Mouse (Mus musculus): Measurements from ENCODE around the gene Pes1.
A peak's percentile ranks its signal among the peaks of the same experiment; 100 is the strongest.

The Pes1 gene

GRCm38 (mm10) chr11:3964416-3965172 is 819 bp downstream of the Pes1 start:
- no peak for DNase-seq (ENCODE audit: low spot score)

GRCm38 (mm10) chr11:3969837-3970236 is 6.1 kb downstream of the Pes1 start:
- DNase-seq (ENCODE audit: low spot score) = no peak

- no peak for DNase-seq (ENCODE audit: low spot score)
Measured at GRCm38 (mm10) chr11:3970361-3970760, 6.6 kb downstream of the Pes1 start.

GRCm38 (mm10) chr11:3973081-3973480 is 9.3 kb downstream of the Pes1 start:
- no peak for DNase-seq (ENCODE audit: low spot score)

DNA sequence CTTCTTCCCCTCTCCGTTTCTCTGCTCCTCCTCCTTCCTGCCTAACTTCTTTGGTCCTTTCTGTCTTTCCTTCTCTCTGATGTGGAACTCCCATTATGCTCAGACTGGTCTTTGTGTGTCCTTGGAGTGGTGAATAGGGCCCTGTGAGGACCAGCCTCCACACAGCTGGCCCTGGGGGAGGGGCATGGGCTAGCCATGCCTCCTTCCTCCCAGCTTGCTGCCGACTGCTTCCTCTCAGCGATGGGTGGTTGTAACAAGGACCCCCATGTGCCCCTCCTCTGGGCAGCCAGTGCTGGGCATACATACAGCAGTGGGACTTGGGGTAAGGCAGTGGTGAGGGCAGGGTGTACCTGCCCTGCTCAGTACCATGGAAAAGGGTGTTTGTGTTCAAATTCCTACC is 10.5 kb downstream of the Pes1 start:
- no peak for DNase-seq (ENCODE audit: low spot score)

DNA sequence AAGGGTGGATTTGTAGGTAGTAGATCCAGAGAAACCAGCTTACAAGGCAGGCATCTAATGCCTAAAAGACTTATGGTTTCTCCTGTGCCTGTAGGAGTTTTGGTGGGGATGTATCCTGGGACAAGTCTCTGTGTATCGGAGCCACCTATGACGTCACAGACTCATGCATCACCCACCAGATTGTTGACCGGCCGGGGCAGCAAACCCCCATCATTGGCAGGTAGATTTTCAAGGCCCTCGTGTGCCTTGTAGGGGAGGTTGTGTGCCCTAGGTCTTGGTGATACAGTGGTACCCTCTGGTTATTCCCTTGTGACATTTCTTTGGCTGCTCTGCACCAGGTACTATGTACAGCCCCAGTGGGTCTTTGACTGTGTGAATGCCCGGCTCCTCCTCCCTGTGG is 12.9 kb downstream of the Pes1 start, which contains the start of gene 4930556J24Rik:
Gene 4930556J24Rik (minus strand): TSS at position 101 of the 400 bp plus-strand sequence.
- no peak for DNase-seq (ENCODE audit: low spot score)

- no peak for DNase-seq (ENCODE audit: low spot score)
Measured at GRCm38 (mm10) chr11:3978421-3978820, 14.6 kb downstream of the Pes1 start.

DNA sequence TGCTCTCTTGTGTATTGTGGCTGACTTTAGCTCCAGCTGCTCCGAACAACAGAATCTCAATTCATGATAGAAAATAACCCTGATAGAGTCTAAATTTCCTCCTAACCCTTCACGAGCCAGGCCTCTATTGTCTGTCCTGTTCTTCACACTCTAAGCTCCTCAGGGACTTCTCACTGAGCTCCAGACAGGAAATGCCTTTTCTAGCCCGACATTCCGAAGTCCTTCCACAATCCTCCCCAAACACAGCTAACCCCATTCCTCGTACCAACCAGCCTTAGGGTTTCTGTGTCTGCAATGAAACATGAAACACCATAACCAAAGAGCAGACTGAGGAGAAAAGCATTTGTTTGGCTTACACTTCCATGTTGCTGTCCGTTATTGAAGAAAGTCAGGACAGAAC is 17.8 kb downstream of the Pes1 start:
- no peak for DNase-seq (ENCODE audit: low spot score)

DNA sequence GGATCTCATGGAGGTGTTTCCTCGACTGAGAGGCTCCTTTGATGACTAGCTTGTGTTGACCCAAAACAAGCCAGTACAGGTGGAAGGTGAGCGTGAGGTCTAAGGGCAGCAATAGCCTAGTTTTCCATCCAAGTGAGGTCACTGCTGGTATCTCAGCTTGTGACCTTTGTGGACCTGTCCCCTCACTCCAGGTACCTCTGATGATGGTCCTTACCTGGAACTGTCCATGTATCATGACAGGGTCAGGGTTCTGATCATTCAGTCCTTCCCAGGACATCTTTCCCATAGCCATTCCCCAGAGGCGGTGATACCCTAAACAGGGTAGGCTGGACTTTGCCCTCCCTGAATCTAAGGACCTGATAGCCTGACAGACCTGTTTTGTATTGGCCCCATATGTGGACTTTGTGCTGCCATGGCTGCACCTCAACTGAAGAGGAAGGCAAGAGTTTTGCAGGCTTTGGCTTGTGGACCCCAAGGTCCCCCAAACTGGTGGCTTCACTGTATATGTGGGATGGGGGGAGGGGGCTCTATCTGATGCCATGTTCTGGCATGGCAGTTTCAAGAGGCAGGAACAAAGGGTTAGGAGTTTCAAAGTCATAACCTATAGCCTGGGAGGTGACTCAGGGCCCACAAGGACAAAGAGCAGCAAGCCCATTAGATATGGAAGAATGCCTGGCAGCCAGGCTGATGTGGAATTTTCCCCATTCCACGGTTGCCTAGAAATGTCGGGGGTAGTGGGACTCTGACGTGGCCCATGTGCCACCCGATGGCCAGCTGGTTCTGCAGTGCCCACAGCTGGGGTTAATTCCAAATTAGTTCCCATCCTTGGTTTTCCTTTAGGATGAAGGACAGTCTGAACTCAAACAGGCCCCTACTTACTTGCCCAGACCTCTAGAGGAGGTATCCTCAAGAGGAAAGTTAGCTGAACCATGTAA is 18.8 kb downstream of the Pes1 start:
- DNase-seq (ENCODE audit: low spot score) = no peak

- no peak for DNase-seq (ENCODE audit: low spot score)
Measured at GRCm38 (mm10) chr11:3983291-3983862, 19.6 kb downstream of the Pes1 start, which contains the start of gene Gal3st1. Gene Gal3st1 (plus strand): TSS chr11:3983636.

GRCm38 (mm10) chr11:3983863-3984745 is 20.3 kb downstream of the Pes1 start:
- no peak for DNase-seq (ENCODE audit: low spot score)

- DNase-seq (ENCODE audit: low spot score) = no peak
Measured at GRCm38 (mm10) chr11:3989748-3990147, 26.0 kb downstream of the Pes1 start.

DNA sequence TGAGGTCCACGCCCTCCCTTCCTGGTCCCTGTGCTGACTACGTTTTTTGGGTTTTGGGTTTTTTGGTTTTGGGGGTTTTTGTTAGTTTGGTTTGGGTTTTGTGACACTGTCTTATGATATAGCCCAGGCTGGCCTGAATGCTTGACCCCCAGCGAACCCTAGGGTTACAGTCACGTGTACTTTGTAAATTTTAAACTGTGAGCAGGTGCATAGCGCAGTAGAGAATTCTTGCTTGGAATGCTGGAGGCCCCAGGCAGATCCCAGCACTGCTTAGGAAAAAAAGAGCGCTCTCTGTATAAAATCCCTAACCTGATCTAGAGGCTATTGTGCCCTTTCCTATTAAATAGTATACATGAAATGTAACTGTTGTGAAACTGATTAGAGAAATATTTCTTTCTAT is 29.4 kb downstream of the Pes1 start:
- DNase-seq (ENCODE audit: low spot score) = no peak

DNA sequence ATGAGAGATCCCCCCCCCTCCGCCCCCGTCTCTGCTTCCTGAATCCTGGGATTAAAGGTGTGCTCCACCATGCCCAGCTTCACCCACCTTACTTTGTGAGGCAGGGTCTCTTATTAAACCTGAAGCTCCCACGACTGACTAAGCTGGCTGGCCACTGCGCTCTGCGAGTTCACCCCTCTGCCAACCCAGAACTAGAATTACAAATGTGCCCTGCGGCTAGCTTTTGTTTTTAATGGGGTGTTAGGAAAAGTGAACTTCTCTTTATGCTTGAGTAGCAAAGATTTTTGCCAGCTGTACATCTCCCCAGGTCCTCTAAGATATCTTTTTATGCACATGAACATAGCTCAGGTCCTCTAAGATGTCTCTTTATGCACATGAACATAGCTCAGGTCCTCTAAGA is 30.1 kb downstream of the Pes1 start:
- DNase-seq (ENCODE audit: low spot score) = no peak

GRCm38 (mm10) chr11:3995511-3995910 is 31.7 kb downstream of the Pes1 start:
- no peak for DNase-seq (ENCODE audit: low spot score)

- no peak for DNase-seq (ENCODE audit: low spot score)
Measured at GRCm38 (mm10) chr11:3996840-3997239, 33.1 kb downstream of the Pes1 start.

- no peak for DNase-seq (ENCODE audit: low spot score)
Measured at GRCm38 (mm10) chr11:3997978-3998720, 34.4 kb downstream of the Pes1 start.

DNA sequence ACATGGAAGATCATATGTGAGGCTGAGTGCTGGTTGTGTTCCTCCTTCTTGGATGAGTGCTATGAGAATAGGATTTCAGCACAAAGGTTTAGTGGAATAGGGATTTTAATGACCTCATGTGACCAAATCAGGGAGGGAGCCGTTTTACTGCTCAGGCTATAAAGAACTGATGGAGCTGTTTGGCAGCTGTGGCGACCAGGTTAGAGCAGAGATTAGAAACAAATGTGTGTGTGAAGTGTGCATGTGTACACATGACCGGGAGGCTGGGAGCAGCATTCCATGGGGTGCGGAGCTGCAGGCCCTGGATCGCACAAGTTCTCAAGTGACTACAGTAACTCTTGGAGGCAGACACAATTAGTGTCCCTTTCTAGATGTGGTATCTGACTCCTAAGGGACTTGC is 35.8 kb downstream of the Pes1 start:
- DNase-seq (ENCODE audit: low spot score) = no peak

DNA sequence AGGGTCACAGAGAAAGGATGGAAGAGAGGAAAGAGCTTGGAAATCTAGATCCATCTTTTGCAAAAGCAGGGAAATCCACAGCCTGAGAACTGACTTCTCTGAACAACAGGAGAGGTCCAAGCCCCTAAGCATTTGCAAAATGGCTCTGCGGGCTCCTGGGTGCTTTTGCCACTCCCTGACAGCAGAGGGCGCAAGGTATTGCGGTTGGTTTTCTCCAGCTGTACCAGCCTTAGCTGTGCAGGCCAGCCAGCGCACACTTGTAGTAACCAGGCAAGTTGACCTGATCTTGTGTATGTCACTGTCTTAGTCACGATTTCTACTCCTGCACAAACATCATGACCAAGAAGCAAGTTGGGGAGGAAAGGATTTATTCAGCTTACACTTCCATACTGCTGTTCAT is 37.8 kb downstream of the Pes1 start:
- peak; percentile 37 for DNase-seq (ENCODE audit: low spot score)

DNA sequence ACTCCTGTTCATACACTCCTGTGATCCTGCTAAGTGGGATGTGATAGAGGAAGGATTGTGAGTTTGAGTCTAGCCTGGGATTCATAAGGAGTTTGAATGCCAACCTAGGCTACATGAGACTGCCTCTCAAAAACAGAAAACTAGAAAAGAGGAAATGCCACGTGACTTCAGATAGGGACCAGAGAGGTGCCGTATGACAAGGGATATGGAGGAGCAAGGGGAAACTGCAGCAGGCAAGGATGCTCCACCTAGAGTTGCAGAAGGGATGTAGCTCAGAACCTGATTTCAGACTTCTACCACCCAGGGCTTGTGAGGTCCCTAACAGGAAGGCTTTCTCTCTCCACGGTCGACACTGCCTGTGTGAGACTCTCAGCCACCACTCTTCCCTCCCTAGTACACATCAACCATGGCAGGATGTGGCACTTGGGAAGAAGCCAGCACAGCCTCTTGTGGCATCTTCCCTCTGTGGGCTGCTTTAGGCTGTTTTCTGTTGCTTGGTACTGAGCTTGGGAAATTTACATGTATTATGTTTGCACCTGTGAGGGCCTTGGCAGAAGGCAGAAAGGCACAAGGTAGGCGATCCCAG is 41.5 kb downstream of the Pes1 start:
- no peak for DNase-seq (ENCODE audit: low spot score)

- DNase-seq (ENCODE audit: low spot score) = no peak
Measured at GRCm38 (mm10) chr11:4006462-4006861, 42.7 kb downstream of the Pes1 start.

Data from c-Kit-positive CD71-positive TER-119-positive erythroid progenitor cells, embryonic 14.5 days (primary cell).